ENCODE assay signal across 9 mouse cellular contexts in genomic region chr9:120360397-120361177, GRCm38 (mm10). TPM values are rescaled to one million over a fixed set of nuclear protein-coding genes. Genes with fewer than 3 reads are reported as not detected.
DNase-seq lines count a peak whose midpoint lies in the region; ATAC-seq lines count a peak whose summit lies in the region.
"Had no signal": no experiment of that assay in that cellular context is flagged by ENCODE, and none has a peak within 500 bp of the region (broad histone marks: within the 10 kb centered on the region; RNA-seq: fewer than 3 reads in every experiment).

No protein-coding gene starts in this region.

- no peaks in the 10 kb centered on the region for H3K27me3 ChIP-seq in embryonic facial prominence, embryonic 13.5 days
- no peaks in the 10 kb centered on the region for H3K27me3 ChIP-seq in embryonic facial prominence, embryonic 10.5 days (replicated peaks; ENCODE audit: low read depth, poor library complexity, severe bottlenecking)
- H3K27me3 ChIP-seq in limb, embryonic 12.5 days = no peaks in the 10 kb centered on the region
- no peaks in the 10 kb centered on the region for H3K27me3 ChIP-seq in neural tube, embryonic 15.5 days (replicated peaks)
- H3K27me3 ChIP-seq: embryonic facial prominence, embryonic 12.5 days had no signal

- H3K4me1 ChIP-seq in embryonic facial prominence, embryonic 13.5 days = 0 out of 2 replicates have a peak, but pooled peaks cover 5% of the 10 kb centered on the region
- 0 out of 2 replicates have a peak, but pooled peaks cover 4% of the 10 kb centered on the region for H3K4me1 ChIP-seq in embryonic facial prominence, embryonic 10.5 days
- H3K4me1 ChIP-seq in limb, embryonic 12.5 days (replicated peaks) = peaks cover 9% of the 10 kb centered on the region; the same call in 1 of the 2 replicates
- H3K4me1 ChIP-seq in neural tube, embryonic 15.5 days = peaks cover 18% of the 10 kb centered on the region; the same call in 1 of the 2 replicates
- H3K4me1 ChIP-seq: embryonic facial prominence, embryonic 12.5 days had no signal

- 46% methylated on average over 14 of the region's 14 CpGs for WGBS in embryonic facial prominence, embryonic 13.5 days
- WGBS in embryonic facial prominence, embryonic 10.5 days = 60% methylated on average over 14 of the region's 14 CpGs
- 64% methylated on average over 14 of the region's 14 CpGs for WGBS in limb, embryonic 12.5 days
- WGBS in neural tube, embryonic 15.5 days = 30% methylated on average over 14 of the region's 14 CpGs

- H3K9me3 ChIP-seq in embryonic facial prominence, embryonic 13.5 days = no peaks in the 10 kb centered on the region
- H3K9me3 ChIP-seq in embryonic facial prominence, embryonic 10.5 days = no peaks in the 10 kb centered on the region
- no peaks in the 10 kb centered on the region for H3K9me3 ChIP-seq in limb, embryonic 12.5 days
- no peaks in the 10 kb centered on the region for H3K9me3 ChIP-seq in neural tube, embryonic 15.5 days (replicated peaks)
- H3K9me3 ChIP-seq: embryonic facial prominence, embryonic 12.5 days had no signal

- no peak for ATAC-seq in embryonic facial prominence, embryonic 13.5 days (ENCODE audit: insufficient number of reproducible peaks, insufficient read depth, low FRiP score, low TSS enrichment, low read depth)
- ATAC-seq in limb, embryonic 12.5 days (ENCODE audit: insufficient number of reproducible peaks, insufficient read depth, low FRiP score, low TSS enrichment, low read depth) = no peak
- peak; percentile 88 for ATAC-seq in neural tube, embryonic 15.5 days (ENCODE audit: low FRiP score)

- DNase-seq in embryonic facial prominence, embryonic 10.5 days (ENCODE audit: low spot score) = no peak
- DNase-seq in cerebellum, adult 8-10 months = peak; percentile 34
- peak; percentile 47 to 55 for DNase-seq in gastrocnemius, postnatal 36 days
- peak; percentile 62 for DNase-seq in kidney, adult 18-20 months
- DNase-seq in B cell, adult 2 months = no peak

- H3K9ac ChIP-seq in embryonic facial prominence, embryonic 13.5 days = peak overlapping the region; percentile 32; the same call in 1 of the 2 replicates
- no peak overlapping the region for H3K9ac ChIP-seq in limb, embryonic 12.5 days (replicated peaks)
- H3K9ac ChIP-seq in neural tube, embryonic 15.5 days (replicated peaks) = no peak overlapping the region
- H3K9ac ChIP-seq: embryonic facial prominence, embryonic 12.5 days had no signal

- no peak overlapping the region for H3K27ac ChIP-seq in embryonic facial prominence, embryonic 13.5 days
- H3K27ac ChIP-seq in embryonic facial prominence, embryonic 10.5 days (replicated peaks) = no peak overlapping the region; the same call in 1 of the 2 replicates
- H3K27ac ChIP-seq in limb, embryonic 12.5 days = peak overlapping the region; percentile 56; the same call in 1 of the 2 replicates
- H3K27ac ChIP-seq in neural tube, embryonic 15.5 days (replicated peaks) = peak overlapping the region; percentile 75
- H3K27ac ChIP-seq: embryonic facial prominence, embryonic 12.5 days had no signal

- H3K4me3 ChIP-seq in embryonic facial prominence, embryonic 13.5 days = no peak overlapping the region
- H3K4me3 ChIP-seq in embryonic facial prominence, embryonic 10.5 days = no peak overlapping the region
- no peak overlapping the region for H3K4me3 ChIP-seq in limb, embryonic 12.5 days (replicated peaks)
- H3K4me3 ChIP-seq in neural tube, embryonic 15.5 days (replicated peaks) = no peak overlapping the region
- H3K4me3 ChIP-seq: embryonic facial prominence, embryonic 12.5 days had no signal

- intact Hi-C loops in gastrocnemius, postnatal 36 days (cut with DNase I) = no loop called here

- no peaks in the 10 kb centered on the region for H3K36me3 ChIP-seq in embryonic facial prominence, embryonic 13.5 days
- H3K36me3 ChIP-seq in embryonic facial prominence, embryonic 10.5 days (replicated peaks) = no peaks in the 10 kb centered on the region
- no peaks in the 10 kb centered on the region for H3K36me3 ChIP-seq in limb, embryonic 12.5 days
- no peaks in the 10 kb centered on the region for H3K36me3 ChIP-seq in neural tube, embryonic 15.5 days
- H3K36me3 ChIP-seq: embryonic facial prominence, embryonic 12.5 days had no signal

- H3K4me2 ChIP-seq in embryonic facial prominence, embryonic 13.5 days = no peak overlapping the region
- no peak overlapping the region for H3K4me2 ChIP-seq in limb, embryonic 12.5 days
- no peak overlapping the region for H3K4me2 ChIP-seq in neural tube, embryonic 15.5 days
- H3K4me2 ChIP-seq: embryonic facial prominence, embryonic 12.5 days had no signal

RNA-seq across cellular contexts. Expression of gene Myrip, which starts 59.3 kb away (rescaled TPM):
- polyA plus RNA-seq in embryonic facial prominence, embryonic 13.5 days (2015; fragmentation: Nextera tagmentation; extraction: Ambion mirVana) = 0.24 and 0.28 TPM in 2 replicates
- 0.18 and 0.27 TPM in 2 replicates for polyA plus RNA-seq in embryonic facial prominence, embryonic 10.5 days (2016; fragmentation: Nextera tagmentation; extraction: Ambion mirVana)
- under 1 TPM; 0.74 to 0.96 TPM for total RNA-seq in gastrocnemius, postnatal 36 days (2021)
- 0.38 TPM in 1 of 2 replicates, not detected in the other for polyA plus RNA-seq in limb, embryonic 12.5 days (2016; fragmentation: Nextera tagmentation; extraction: Ambion mirVana)
- polyA plus RNA-seq in neural tube, embryonic 15.5 days (2015; fragmentation: Nextera tagmentation; extraction: Ambion mirVana) = 8.5 and 10.0 TPM in 2 replicates

Comparison
In these comparisons a context has a peak if more than half of its experiments do, and no peak if none do; other contexts are left out.
1. H3K27ac ChIP-seq: peak in limb, embryonic 12.5 days (single experiment) and neural tube, embryonic 15.5 days (single experiment); none in embryonic facial prominence, embryonic 13.5 days (single experiment) and embryonic facial prominence, embryonic 10.5 days (single experiment).
2. DNase-seq: peak in cerebellum, adult 8-10 months (single experiment), gastrocnemius, postnatal 36 days (2 of 2) and kidney, adult 18-20 months (single experiment); none in embryonic facial prominence, embryonic 10.5 days (single experiment) and B cell, adult 2 months (0 of 2).